Mouse (Mus musculus): ENCODE results near the gene Nell2.

Gene Nell2

DNA sequence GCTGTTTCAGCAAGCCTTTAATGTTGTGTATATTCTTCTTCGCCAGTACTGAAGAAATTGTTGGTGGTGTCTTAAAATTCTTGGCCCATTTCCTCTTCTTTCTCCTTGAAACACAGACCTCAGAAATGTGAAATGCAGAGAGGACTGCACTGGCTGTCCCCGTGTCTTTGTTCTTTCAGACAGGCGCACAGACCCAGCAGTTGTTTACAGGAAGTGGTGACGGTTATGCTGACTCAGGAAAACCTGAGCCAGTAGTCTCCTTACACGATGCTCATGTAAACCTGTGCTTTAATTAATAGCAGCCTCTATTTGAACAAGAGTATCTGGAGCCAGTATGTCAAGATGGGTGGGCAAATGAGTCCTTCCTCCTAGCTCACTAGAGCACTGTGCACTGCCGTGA lies 61.2 kb downstream of the Nell2 start:
- no peak for DNase-seq

DNA sequence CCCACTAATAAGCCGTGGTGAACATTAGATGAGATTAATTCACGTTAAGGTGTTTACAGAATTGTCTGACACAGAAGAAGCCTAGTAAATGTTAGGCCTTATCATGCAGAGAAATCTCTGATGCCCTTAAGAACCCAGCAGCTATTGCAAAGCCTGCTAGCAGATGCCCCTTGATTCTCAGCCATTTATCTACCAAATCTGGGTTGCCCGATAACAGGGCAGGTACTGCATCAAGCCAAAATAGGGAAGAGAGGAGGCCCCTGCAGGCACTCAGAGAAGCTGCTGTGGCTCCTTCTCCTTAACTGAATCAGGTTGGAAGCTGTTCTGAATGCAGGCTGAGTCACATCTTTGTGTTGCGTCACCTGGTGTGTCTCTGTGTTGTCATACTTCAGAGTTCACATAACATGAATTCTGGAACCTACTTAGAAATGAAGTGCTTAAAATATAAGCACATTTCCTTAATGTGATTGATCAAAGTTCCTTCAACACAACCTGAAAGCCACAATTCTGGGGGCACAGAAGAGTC lies 68.3 kb downstream of the Nell2 start:
- DNase-seq = no peak

DNA sequence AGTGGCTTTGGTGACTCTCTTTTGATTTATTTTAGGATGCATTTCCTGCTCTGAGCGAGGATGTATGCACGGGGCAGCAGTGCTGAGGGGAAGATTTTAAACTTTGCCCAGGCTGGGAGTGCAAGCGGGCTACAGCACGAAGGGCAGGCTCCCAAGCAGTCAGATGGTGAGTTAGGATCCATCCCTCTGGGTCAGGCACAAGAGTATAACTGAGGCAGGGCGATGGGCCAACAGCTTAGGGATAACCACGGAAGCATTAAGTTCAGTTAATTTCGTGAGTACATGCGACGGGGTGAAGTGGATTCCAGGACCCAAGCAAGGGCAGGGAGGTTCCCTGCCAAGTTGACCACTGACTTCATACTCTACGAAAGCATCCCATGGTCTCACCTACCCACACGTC lies 83.8 kb downstream of the Nell2 start:
- no peak for DNase-seq

DNA sequence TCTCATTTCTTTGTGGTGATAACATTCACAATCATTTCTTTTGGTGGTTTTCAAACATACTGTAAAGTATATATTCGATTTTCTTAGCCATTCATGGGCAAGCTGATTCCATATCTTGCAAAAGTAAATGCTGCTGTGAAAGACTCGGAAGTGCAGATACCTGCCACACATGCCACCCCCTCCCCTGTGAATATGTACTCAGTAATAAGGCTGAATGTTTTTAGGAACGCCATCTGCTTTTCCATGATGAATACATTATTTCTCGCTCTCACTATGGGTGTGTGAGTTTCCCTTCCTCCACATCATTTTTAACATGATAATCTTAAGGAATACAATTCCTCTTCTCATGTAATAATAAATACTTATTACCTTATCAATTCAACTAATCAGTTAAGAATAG lies 90.6 kb downstream of the Nell2 start:
- DNase-seq = no peak

DNA sequence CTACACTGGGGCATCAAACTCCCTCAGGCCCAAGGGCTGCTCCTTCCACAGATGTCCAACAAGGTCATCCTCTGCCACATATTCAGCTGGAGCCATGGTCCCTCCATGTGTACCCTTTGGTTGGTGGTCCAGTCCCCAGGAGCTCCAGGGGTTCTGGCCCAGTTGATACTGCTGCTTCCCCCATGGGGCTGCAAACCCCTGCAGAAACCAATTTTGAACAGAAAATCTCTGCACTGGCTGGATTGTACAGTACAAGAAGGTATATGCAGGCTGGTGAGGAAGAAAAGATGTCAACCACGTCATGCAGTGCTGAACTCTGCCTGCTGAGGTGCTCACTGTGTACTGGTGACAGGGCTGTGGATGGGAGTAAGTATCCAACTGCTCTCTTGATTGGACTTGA lies 92.1 kb downstream of the Nell2 start:
- no peak for DNase-seq

DNA sequence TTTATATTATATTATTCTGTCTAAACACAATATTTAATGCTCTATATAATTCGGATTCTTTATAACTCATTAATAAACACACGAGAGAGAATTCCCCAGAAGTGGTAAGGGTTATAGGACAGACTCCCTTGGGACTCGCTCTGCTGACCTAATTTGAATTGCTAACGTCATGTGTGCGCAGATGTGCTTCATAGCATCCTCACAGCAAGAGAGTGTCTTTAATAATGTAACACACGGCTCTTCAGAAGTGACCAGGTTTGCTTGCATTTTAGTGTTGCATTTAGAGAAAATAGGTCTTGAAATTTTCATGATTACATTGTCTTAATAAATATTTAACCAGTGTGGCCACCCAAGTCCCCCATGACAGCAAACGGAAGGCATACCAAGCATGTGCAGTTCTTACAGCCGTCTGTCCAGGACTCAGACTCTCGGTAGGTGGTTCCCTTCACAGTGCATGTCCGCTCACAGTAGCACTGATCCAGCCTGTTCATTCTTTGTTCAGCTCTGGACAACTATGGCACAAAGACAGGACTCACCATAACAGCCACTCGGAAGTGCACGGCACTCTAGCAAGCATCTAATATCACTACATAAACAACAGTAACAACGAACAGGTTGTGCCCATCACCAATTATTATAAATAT lies 97.1 kb downstream of the Nell2 start:
- DNase-seq = no peak

DNA sequence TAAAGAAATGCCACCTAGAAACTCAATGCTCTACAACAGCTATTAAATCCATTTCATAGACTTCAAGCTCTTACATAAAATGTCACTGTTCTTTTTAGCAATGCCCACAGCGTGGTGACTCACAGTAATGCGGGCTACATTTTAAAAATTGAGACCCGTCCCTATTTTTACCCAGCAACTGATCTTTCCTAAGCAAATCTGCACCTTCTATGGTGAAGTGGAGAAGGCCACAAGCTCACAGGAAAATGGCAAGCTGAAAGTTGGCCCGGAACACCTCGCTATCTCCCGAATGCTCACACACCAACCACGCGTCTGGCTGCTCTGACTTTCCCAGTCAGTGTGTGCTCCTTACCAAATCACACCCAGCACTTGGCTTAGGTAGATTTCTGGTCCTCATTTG lies 98.4 kb downstream of the Nell2 start:
- no peak for DNase-seq

DNA sequence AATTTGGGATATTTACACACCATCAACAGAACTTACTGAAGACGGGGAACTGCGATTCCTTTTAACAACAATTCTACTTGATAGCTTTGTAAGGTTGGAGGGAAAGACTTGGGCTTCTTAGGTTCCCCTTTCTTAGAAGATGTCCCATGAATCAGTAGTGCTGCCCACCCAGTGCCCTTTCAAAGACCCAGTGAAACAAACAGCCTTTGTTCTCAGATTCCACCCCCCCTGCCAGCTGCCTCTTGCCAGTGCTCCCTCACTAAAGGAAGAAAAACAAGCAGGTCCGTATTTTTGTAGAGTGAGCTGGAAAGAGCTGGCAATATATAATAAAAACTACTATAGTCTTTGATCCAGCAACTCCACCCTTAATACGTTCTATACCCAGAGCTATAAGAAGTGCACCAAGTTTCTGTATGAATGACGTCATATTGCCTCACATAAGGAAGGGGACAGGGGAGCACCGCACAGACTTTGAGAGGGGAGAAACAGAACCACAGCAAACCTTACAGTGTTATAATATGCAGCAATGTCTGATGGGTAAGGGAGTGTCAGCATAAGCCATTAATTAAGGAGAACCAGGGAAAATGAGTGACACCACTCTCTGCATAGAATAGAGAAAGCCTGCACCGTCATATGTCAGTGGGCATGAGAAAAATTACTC lies 100.2 kb downstream of the Nell2 start:
- no peak for DNase-seq

DNA sequence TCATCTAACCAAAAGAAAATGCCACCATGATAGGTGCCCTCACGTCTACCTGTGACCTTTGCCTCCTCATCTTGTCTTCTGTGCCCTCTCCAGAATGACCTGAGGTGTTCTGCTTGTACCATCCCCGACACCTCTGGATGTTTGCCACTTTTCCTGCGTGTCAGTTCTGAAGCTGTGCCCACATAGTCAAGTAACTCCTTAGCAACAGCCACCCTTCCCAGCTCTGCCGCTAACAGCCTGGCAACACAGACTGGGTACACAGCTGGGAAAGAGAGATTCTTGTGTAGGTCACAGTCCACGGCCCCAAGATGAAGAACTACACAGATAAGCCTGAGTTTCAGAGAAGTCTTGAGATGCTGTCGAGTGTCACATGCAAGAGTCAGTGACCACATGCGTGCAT lies 103.3 kb downstream of the Nell2 start:
- DNase-seq = no peak

DNA sequence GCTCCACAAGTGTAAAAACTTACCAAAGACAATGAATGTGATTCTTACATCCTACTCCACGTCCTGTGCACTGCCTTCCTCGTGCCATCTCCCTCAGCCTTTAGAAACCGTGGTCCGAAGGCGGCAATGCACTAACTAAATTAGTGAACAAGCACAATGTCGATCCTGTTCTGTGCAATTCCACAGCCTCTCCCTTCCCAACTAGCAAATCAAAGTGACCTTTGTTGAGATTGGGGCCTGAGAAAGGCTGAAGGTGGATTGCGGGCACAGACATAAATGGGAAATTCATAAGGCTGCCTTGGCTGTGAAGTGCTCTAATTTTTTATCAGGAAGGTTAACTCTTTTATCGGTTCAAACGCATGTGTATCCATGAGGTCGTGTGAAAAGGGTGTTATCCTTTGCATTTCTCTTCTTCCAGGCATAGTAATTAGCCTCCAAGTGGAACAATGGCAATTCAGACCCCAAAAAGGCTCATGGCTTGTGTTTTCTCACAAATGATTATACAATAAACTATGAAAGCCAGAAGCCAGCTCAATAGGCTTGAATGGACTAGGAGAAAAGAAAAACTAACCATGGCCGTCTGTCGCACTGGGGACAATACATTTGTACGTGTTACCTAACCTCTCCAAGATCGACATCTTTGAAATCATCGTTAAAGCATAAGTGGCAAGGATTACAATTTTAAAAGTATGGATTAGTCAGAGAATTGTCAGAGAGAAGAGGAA lies 106.0 kb downstream of the Nell2 start:
- no peak for DNase-seq

DNA sequence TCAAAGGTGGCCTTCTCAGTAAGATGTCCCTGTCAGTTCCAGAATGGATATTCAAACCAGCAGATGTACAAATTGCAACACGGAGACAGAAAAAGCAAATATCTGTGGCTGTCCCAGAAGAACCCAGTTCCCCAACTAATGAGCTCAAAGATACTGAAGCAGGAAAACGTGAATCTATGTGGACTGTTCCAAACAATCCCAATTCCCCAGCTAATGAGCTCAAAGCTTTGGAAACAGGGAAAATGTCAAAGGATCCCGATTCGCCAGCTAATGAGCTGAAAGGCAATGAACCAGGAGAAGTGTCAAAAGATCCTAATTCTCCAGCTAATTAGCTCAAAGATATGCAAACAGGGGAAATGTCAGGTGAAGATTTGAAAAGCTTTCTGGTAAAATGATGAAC lies 109.7 kb downstream of the Nell2 start:
- DNase-seq = no peak

DNA sequence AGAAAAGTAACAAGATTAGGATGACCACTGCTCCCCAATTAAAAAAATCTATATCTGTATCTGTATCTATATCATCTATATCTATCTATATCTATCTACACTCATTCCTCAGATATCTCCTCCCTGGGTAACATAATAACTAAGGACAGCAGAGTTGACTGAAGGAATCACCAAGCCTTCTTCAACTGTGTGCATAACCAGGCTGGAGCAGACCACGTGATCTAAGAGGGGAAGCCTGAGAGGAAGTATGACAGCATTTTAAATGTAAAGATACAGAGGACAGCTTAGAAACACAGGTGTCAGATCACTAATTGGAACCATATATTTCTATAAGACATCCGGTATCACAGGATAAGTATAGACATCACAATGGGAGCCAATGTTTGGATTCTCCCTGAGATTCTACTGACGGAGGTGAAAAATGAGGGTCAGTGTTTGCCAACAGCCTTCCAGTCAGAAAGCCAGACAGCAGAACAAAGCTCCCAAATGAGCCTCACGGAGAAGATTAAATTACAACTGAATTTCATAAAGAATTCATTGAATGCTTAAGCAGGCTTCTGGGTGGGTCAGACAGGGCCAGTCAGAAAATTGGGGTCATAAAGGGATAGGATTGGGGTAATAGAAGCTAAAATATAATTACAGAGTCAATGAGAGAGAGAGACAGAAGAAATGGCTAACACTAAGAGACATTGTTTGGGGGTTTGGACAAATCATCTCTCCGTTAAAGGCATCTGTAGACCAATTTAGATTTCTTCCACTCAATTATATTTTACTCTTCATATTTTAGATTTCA lies 116.2 kb downstream of the Nell2 start:
- DNase-seq = no peak

DNA sequence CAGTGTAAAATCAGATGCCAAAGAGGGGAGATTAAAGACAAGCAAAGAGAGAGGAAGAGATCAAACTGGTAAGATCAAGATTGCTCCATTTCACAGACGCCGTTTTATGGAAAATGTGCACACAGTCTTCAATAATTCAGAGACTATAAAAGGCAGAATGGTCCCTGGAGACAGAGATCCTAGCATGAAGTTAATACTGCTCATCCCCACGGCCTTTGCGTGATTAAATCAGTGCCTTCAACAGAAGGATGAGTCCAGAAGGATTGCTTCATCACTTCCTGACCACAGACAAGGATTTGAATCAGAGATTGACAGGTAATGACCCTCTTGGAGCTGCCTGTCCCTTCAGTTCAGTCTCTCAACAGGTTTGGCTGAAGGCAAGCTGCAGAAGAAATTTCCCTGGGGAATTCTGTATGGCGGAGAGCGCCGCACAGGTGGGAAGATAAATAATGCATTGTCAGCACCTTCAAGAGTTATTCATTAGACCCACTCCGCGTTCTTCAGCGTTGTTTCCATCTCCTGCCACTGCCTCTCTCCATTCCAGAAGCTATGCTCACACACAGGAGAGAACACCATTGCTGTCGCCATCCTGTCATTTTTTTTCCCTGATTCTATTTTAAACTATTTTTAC lies 118.0 kb downstream of the Nell2 start:
- no peak for DNase-seq

DNA sequence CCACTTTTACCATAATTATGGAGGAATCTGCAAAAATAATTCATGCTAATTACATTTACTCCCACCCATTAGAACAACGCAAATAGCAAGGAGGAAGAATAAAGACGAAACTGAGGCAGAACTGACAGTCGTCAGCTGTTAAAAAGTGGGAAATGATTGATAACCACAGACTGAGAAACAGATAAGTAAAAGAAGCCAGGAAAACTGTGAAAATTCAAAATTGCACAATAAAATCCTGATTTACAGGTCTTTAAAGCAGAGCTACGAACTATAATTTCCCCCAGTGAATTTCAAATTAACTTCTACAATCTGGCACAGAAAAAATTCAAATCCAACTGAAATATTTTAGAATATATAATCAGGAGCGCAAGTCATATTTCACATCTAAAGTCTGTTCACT lies 138.0 kb downstream of the Nell2 start:
- DNase-seq = no peak

DNA sequence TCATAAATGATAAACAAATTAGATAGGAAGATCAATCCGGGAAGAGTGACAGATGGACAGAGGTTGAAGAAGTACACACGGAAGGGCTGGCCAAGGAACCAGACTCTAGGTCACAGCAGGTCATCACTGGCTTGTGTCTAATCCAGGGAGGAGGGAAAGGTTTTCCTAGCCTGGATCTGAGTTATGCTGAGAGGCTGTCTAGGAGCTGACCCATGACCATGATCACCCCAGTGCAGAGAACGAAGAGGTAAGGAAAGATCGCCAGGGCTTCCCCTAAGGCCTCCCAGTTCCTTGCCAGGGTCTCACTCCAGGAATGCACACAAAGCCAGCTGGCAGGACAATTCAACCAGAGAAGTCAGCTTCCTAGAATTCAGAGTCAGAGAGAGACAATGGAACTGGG lies 139.4 kb downstream of the Nell2 start:
- DNase-seq = no peak

DNA sequence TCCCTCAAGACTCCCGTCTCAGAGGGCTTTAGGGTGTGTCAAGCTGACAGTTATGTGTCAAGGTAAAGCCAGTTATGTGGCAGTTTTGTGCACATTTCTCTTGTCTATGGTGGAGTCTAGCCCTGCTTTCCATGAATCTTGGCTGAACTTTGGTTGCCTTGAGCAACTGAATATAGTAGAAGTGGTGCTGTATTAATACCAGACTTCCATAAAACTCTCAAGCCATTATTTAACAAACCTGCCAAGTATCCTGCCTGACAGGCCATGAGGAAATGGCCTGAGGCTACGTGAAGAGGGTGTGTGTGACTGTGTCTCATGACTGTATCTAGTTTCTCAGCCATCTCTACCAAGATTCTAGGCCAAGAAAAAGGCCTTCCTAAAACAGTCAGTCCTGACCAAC lies 147.5 kb downstream of the Nell2 start:
- DNase-seq = no peak

DNA sequence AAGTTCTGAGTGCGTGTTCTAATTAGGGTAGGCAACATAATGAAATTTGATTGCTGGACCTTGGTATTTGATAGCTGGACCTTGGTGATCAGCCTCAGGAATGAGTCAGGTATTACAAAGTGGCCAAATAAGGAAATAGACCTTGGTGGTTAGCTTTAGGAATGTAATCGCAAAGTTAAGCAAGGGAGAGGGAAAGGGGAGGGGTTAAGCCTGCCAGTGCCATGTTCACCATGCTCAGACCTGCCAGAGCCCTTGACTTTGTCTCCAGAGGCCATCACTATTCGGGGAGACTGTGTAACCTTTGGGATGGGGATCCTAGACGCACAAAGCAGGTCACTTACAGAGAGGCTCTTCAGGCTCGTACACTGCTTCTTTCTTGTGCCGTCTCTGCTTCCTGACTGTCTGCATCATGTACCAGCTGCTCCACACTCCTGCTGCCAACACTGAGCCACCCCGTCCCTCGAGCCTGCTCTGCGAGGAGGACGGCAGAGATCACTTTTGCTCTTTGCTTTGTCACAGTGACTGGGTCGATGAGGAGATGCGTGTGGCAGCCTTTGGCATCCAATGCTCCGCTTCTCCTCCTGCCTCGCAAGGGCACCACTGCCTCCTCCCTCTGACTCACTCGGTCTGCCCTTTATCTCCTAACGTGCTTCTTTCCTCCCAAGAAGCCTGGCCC lies 157.5 kb downstream of the Nell2 start:
- no peak for DNase-seq

DNA sequence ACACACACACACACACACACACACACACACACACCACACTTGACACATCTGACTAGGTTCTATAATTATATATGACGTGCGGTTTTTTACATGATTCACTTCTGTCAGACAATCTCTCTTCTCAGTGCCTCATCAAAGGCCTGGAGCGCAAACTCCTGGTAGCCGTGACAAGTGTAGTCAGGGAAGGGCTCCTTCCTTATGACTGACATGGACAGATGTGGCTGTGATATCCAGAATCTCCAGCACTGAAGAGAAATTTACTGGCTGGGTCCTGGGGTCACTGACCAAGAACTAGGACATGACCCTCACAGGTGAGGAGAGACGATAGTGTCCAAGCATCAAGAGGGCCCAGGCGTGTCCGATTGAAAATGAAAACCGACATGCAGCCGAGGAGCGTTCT lies 160.2 kb downstream of the Nell2 start:
- no peak for DNase-seq

DNA sequence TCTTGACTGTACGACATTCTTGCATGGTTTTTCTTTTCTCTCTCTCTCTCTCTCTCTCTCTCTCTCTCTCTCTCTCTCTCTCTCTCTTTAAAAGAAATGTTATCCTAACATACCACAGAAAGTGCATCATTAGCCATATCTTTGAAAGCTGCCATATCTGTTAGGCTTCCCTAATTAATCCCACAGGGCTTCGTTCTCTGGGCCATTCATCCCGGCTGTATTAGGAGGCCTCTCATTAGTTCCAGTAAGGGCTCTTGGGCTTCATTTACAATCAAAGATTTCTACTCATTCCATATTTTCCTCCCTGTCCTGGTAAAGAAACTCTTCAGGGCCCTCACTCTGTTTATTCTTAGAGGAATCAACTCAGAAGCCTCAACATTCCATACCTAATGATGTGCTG lies 161.9 kb downstream of the Nell2 start:
- no peak for DNase-seq

DNA sequence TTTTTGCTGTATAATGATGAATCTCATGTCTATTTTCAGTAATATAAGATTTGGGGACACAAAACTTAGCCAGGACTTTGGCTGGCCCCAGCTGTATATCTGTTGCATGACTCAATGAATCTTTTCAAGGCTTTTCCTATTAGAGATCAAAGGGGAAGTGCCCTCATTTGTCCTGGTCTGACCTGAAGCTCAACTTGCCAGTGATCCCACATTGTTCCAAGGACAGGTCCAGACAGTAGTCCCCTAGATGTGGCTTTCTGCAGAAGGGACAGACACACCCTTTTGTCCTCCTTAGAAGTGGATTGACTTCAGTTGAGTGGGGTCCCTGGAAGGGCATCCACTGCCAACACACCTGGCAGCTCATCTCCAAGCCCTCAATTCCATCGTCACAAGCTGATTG lies 173.6 kb downstream of the Nell2 start:
- no peak for DNase-seq

DNA sequence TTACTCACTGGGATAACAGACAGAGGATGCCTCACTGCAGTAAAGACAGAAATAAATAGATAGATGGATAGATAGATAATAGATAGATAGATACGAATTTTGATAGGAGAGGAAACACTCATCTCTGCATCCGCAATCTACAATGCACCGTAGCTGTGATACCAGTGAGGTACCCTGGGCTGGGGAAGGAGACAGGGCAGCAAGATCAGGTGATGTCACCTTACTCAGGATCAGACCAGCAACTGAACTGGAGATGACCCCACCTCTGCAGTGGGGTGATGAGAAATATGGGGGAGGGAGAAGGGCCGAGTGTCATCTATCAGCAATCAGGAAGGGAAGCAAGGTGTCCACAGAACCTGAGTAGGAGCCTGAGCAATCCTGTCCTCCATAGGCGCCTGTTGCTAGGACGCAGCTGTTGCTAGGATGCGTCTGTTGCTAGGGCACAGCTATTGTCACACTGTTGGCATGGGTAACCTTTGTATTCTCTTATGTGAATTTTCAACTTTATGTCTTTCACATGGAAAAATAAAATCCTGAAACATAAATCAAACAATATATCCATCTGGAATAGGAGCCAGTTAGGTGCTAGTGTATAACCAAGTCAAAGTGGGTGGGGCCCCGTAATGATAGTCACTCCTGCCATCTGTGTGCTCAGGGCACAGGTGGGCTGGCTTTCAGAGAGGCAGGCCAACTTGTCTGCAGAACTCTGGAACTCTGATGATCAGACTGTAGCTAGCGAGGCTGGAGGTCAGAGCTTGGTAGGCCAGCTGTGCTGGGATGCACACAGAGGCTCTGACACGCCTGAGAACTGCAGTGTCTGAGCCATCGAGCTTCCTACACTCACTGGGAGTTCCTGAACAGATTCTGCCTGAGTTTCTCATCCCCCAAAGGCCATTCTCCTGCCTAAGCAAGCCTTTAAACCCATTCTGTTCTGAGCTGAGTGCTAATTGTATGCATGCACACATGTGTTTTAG lies 193.7 kb downstream of the Nell2 start:
- DNase-seq = no peak

All from kidney, adult 9 months (tissue).